ENCODE assay signal across 23 mouse cellular contexts in the genomic region with DNA sequence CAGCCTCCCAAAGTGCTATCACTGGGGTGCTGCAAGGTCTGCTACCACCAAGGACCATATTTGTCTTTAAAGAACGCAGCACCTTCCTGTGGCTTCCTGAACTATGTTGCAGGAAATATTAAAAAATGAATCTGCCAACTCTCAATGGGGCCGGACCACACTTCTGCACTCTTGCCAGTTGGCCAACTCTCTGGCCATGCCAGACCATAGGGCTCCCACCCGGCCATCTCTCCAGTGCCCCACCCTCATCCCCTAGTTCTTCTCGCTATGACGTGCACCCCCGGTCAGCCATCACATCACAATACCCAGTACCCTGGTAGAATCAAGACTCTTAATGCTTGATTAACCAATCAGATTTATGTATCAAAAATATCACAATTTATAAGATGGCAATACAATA. TPM values are rescaled to one million over a fixed set of nuclear protein-coding genes. Genes with fewer than 3 reads are reported as not detected.
A peak's percentile ranks its signal among the peaks of the same experiment; 100 is the strongest.
DNase-seq lines count a peak whose midpoint lies in the region; ATAC-seq lines count a peak whose summit lies in the region.
"Had no signal": no experiment of that assay in that cellular context is flagged by ENCODE, and none has a peak within 500 bp of the region (broad histone marks: within the 10 kb centered on the region; RNA-seq: fewer than 3 reads in every experiment).

No protein-coding gene starts in this region.

- H3K36me3 ChIP-seq in heart, embryonic 12.5 days = no peaks in the 10 kb centered on the region
- no peaks in the 10 kb centered on the region for H3K36me3 ChIP-seq in kidney, embryonic 14.5 days (ENCODE audit: control insufficient read depth, insufficient read depth, low read length)
- H3K36me3 ChIP-seq in kidney, embryonic 16.5 days (ENCODE audit: insufficient read depth, low read length) = no peaks in the 10 kb centered on the region
- H3K36me3 ChIP-seq in midbrain, embryonic 14.5 days (ENCODE audit: control insufficient read depth, insufficient read depth, low read length) = no peaks in the 10 kb centered on the region
- H3K36me3 ChIP-seq: G1E had no signal

- no peak overlapping the region for H3K27ac ChIP-seq in heart, embryonic 12.5 days (ENCODE audit: poor library complexity, severe bottlenecking)
- no peak overlapping the region for H3K27ac ChIP-seq in kidney, embryonic 14.5 days (ENCODE audit: low read depth, low read length)
- H3K27ac ChIP-seq in kidney, embryonic 16.5 days (ENCODE audit: low read length) = no peak overlapping the region
- no peak overlapping the region for H3K27ac ChIP-seq in midbrain, embryonic 14.5 days (replicated peaks; ENCODE audit: low read depth, low read length)

- H3K4me3 ChIP-seq in heart, embryonic 12.5 days = no peak overlapping the region
- no peak overlapping the region for H3K4me3 ChIP-seq in kidney, embryonic 14.5 days (ENCODE audit: low read length)
- no peak overlapping the region for H3K4me3 ChIP-seq in kidney, embryonic 16.5 days (ENCODE audit: low read length)
- H3K4me3 ChIP-seq in midbrain, embryonic 14.5 days (replicated peaks; ENCODE audit: low read depth, low read length) = no peak overlapping the region

- ATAC-seq in heart, embryonic 12.5 days (ENCODE audit: insufficient number of reproducible peaks, low FRiP score) = no peak
- ATAC-seq in kidney, embryonic 14.5 days (ENCODE audit: low FRiP score, low TSS enrichment) = 0 out of 2 replicates have a peak, but pooled peaks have one; percentile 40
- no peak for ATAC-seq in kidney, embryonic 16.5 days (ENCODE audit: low FRiP score, low TSS enrichment)
- ATAC-seq in midbrain, embryonic 14.5 days (ENCODE audit: low FRiP score, low TSS enrichment) = no peak
- ATAC-seq: activated CD4-positive, CD25-positive, alpha-beta regulatory T cell, adult 4 months; CD4-positive, CD25-positive, alpha-beta regulatory T cell, adult 4 months; Patski had no signal

- H3K27me3 ChIP-seq in heart, embryonic 12.5 days (replicated peaks) = no peaks in the 10 kb centered on the region
- H3K27me3 ChIP-seq in kidney, embryonic 14.5 days (ENCODE audit: control insufficient read depth, insufficient read depth, low read length) = no peaks in the 10 kb centered on the region
- H3K27me3 ChIP-seq in kidney, embryonic 16.5 days (ENCODE audit: insufficient read depth, low read length) = no peaks in the 10 kb centered on the region
- H3K27me3 ChIP-seq in midbrain, embryonic 14.5 days (ENCODE audit: control insufficient read depth, insufficient read depth, low read length) = no peaks in the 10 kb centered on the region
- H3K27me3 ChIP-seq: CH12.LX, Patski had no signal

- DNase-seq in heart, adult 11 months = peak; percentile 91
- DNase-seq in 416B (ENCODE audit: low read depth) = peak; percentile 17
- no peak for DNase-seq in midbrain, embryonic 14.5 days
- DNase-seq: adrenal gland, adult 2 months; adrenal gland, adult 8-10 months; adrenal gland, postnatal 10 days; adrenal gland, postnatal 14 days; adrenal gland, postnatal 25 days; adrenal gland, postnatal 36 days; B cell, adult 2 months; cerebellum, adult 11 months; cerebellum, adult 11-12 months; cerebellum, adult 18-20 months; cerebellum, adult 2 months had no signal

- H3K4me1 ChIP-seq in heart, embryonic 12.5 days (replicated peaks) = peaks cover 7% of the 10 kb centered on the region
- peaks cover 4% of the 10 kb centered on the region; the same call in 1 of the 2 replicates for H3K4me1 ChIP-seq in kidney, embryonic 14.5 days (ENCODE audit: control insufficient read depth, insufficient read depth, low read length)
- peaks cover 19% of the 10 kb centered on the region; the same call in 1 of the 2 replicates for H3K4me1 ChIP-seq in kidney, embryonic 16.5 days (ENCODE audit: insufficient read depth, low read length)
- no peaks in the 10 kb centered on the region for H3K4me1 ChIP-seq in midbrain, embryonic 14.5 days (ENCODE audit: control insufficient read depth, insufficient read depth, low read length)

- H3K9me3 ChIP-seq in heart, embryonic 12.5 days (replicated peaks) = no peaks in the 10 kb centered on the region
- no peaks in the 10 kb centered on the region; the same call in 1 of the 2 replicates for H3K9me3 ChIP-seq in kidney, embryonic 14.5 days (ENCODE audit: control insufficient read depth, low read length)
- no peaks in the 10 kb centered on the region for H3K9me3 ChIP-seq in kidney, embryonic 16.5 days (ENCODE audit: low read length)
- no peaks in the 10 kb centered on the region for H3K9me3 ChIP-seq in midbrain, embryonic 14.5 days (ENCODE audit: control insufficient read depth, low read length)
- H3K9me3 ChIP-seq: G1E had no signal

- WGBS in heart, embryonic 12.5 days = 89% methylated on average over 6 of the region's 6 CpGs
- WGBS in kidney, embryonic 14.5 days = 93% methylated on average over 6 of the region's 6 CpGs
- 92% methylated on average over 6 of the region's 6 CpGs for WGBS in kidney, embryonic 16.5 days
- WGBS in midbrain, embryonic 14.5 days = 92% methylated on average over 6 of the region's 6 CpGs

- no peak overlapping the region for H3K4me2 ChIP-seq in heart, embryonic 12.5 days
- no peak overlapping the region for H3K4me2 ChIP-seq in kidney, embryonic 14.5 days (replicated peaks; ENCODE audit: low read depth, low read length)
- H3K4me2 ChIP-seq in kidney, embryonic 16.5 days (replicated peaks; ENCODE audit: low read depth, low read length) = no peak overlapping the region
- H3K4me2 ChIP-seq in midbrain, embryonic 14.5 days (ENCODE audit: low read length) = no peak overlapping the region

- H3K9ac ChIP-seq in heart, embryonic 12.5 days = no peak overlapping the region
- no peak overlapping the region for H3K9ac ChIP-seq in kidney, embryonic 14.5 days (ENCODE audit: low read depth, low read length)
- H3K9ac ChIP-seq in kidney, embryonic 16.5 days (replicated peaks; ENCODE audit: low read length) = no peak overlapping the region
- H3K9ac ChIP-seq in midbrain, embryonic 14.5 days (replicated peaks; ENCODE audit: low read length) = no peak overlapping the region

RNA-seq across cellular contexts. Expression of a gene that starts 8.3 kb away (rescaled TPM):
- 139 TPM in 2 replicates for polyA plus RNA-seq in heart, embryonic 12.5 days (2016; fragmentation: Nextera tagmentation; extraction: Ambion mirVana)
- polyA plus RNA-seq in kidney, embryonic 14.5 days (2014; fragmentation: Nextera tagmentation; extraction: Ambion mirVana) = 168 and 215 TPM in 2 replicates
- polyA plus RNA-seq in kidney, embryonic 16.5 days (2015; fragmentation: Nextera tagmentation; extraction: Ambion mirVana) = 226 and 274 TPM in 2 replicates
- polyA plus RNA-seq in midbrain, embryonic 14.5 days (2014; fragmentation: Nextera tagmentation; extraction: Ambion mirVana) = 0.65 and 3.5 TPM in 2 replicates
- polyA plus RNA-seq: activated CD4-positive, CD25-positive, alpha-beta regulatory T cell, adult 4 months; CD4-positive, CD25-positive, alpha-beta regulatory T cell, adult 4 months; G1E had no signal

RNA-seq across cellular contexts. Expression of a gene that starts 26.4 kb away (rescaled TPM):
- 21.8 and 22.5 TPM in 2 replicates for polyA plus RNA-seq in heart, embryonic 12.5 days (2016; fragmentation: Nextera tagmentation; extraction: Ambion mirVana)
- polyA plus RNA-seq in kidney, embryonic 14.5 days (2014; fragmentation: Nextera tagmentation; extraction: Ambion mirVana) = 1.7 and 2.2 TPM in 2 replicates
- 5.6 and 6.4 TPM in 2 replicates for polyA plus RNA-seq in kidney, embryonic 16.5 days (2015; fragmentation: Nextera tagmentation; extraction: Ambion mirVana)
- not detected in 2 replicates for polyA plus RNA-seq in midbrain, embryonic 14.5 days (2014; fragmentation: Nextera tagmentation; extraction: Ambion mirVana)
- polyA plus RNA-seq: C2C12, Patski had no signal

RNA-seq across cellular contexts. Expression of a gene that starts 38.0 kb away (rescaled TPM):
- polyA plus RNA-seq in heart, embryonic 12.5 days (2016; fragmentation: Nextera tagmentation; extraction: Ambion mirVana) = 0.98 and 1.0 TPM in 2 replicates
- 0.22 and 0.31 TPM in 2 replicates for polyA plus RNA-seq in kidney, embryonic 14.5 days (2014; fragmentation: Nextera tagmentation; extraction: Ambion mirVana)
- polyA plus RNA-seq in kidney, embryonic 16.5 days (2015; fragmentation: Nextera tagmentation; extraction: Ambion mirVana) = 0.22 and 0.23 TPM in 2 replicates
- polyA plus RNA-seq in midbrain, embryonic 14.5 days (2014; fragmentation: Nextera tagmentation; extraction: Ambion mirVana) = not detected in 2 replicates
- polyA plus RNA-seq: adrenal gland, adult 2 months; G1E had no signal

RNA-seq across cellular contexts. Expression of a gene that starts 39.7 kb away (rescaled TPM):
- polyA plus RNA-seq in heart, embryonic 12.5 days (2016; fragmentation: Nextera tagmentation; extraction: Ambion mirVana) = 0.22 TPM in 1 of 2 replicates, not detected in the other
- 0.11 and 0.81 TPM in 2 replicates for polyA plus RNA-seq in kidney, embryonic 14.5 days (2014; fragmentation: Nextera tagmentation; extraction: Ambion mirVana)
- 0.49 and 0.55 TPM in 2 replicates for polyA plus RNA-seq in kidney, embryonic 16.5 days (2015; fragmentation: Nextera tagmentation; extraction: Ambion mirVana)
- polyA plus RNA-seq in midbrain, embryonic 14.5 days (2014; fragmentation: Nextera tagmentation; extraction: Ambion mirVana) = not detected in 2 replicates
- polyA plus RNA-seq: adrenal gland, adult 2 months; G1E had no signal

RNA-seq across cellular contexts. Expression of a gene that starts 48.7 kb away (rescaled TPM):
- polyA plus RNA-seq in heart, embryonic 12.5 days (2016; fragmentation: Nextera tagmentation; extraction: Ambion mirVana) = not detected in 2 replicates
- polyA plus RNA-seq in kidney, embryonic 14.5 days (2014; fragmentation: Nextera tagmentation; extraction: Ambion mirVana) = 1.1 and 1.4 TPM in 2 replicates
- polyA plus RNA-seq in kidney, embryonic 16.5 days (2015; fragmentation: Nextera tagmentation; extraction: Ambion mirVana) = 2.4 and 2.5 TPM in 2 replicates
- 0.14 and 0.34 TPM in 2 replicates for polyA plus RNA-seq in midbrain, embryonic 14.5 days (2014; fragmentation: Nextera tagmentation; extraction: Ambion mirVana)
- polyA plus RNA-seq: activated CD4-positive, CD25-positive, alpha-beta regulatory T cell, adult 4 months; adrenal gland, adult 2 months; CD4-positive, CD25-positive, alpha-beta regulatory T cell, adult 4 months; G1E had no signal

Comparison
In these comparisons a context has a peak if more than half of its experiments do, and no peak if none do; other contexts are left out.
1. RNA of a gene that starts 8.3 kb away (polyA plus RNA-seq): 226 to 274 TPM in kidney, embryonic 16.5 days, 168 to 215 TPM in kidney, embryonic 14.5 days and 139 TPM in heart, embryonic 12.5 days; 0.65 to 3.5 TPM in midbrain, embryonic 14.5 days; every median in the first group is over 10 times any median in the second.